Mouse (Mus musculus): ENCODE results near the gene Zfand4.

DNA sequence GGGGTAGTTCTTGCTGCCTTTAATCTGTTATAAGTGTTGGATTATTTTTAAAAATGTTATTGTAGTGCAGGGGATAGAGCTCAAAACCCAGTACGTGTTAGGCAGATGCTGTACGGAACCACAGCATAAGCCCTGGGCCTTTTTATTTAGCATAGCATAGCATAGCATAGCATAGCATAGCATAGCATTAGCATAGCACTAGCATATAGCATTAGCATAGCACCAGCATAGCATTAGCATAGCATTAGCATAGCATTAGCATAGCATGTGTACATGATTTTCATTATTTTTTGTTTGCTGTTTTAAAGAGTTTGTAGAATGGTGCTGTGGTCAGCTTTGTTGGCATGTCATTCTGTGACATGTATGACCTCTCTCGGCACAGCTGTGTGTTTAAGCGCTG is 4.4 kb upstream of the Zfand4 start:
- TF ChIP-seq CTCF (IDR thresholded peaks at IDR 0.05; ENCODE audit: low read depth, low read length) (no peak), TAL1 (conservative IDR thresholded peaks at IDR 0.05; ENCODE audit: low read depth, low read length) (no peak), GATA1 (IDR thresholded peaks at IDR 0.05; ENCODE audit: borderline replicate concordance, low read length) (no peak), GATA2 (IDR thresholded peaks at IDR 0.05; ENCODE audit: borderline replicate concordance, low read depth, low read length) (no peak), POLR2AphosphoS5 (IDR thresholded peaks at IDR 0.05; ENCODE audit: insufficient replicate concordance, low read depth, low read length) (no peak)
